Mouse (Mus musculus) kidney, adult 2 months (tissue): Measurements from ENCODE around the gene Gm28363. TPM values are rescaled to one million over a fixed set of nuclear protein-coding genes. Genes with fewer than 3 reads are reported as not detected.
"Not testable (repeated sequence)": the region's sequence is repeated elsewhere in the genome, so short reads cannot be mapped to it uniquely, and the experiment has no call there.

Source experiments
- DNase-seq: peaks from one replicate; pipeline ENCODE4 v3.0.0; 2021
- H3K27ac ChIP-seq: fragments of 200-500 bp; 2 replicates; pipeline ENCODE4 v1.5.1; 2012; ENCODE audit warnings: low read depth, low read length, control low read depth, inconsistent platforms; ENCODE audit not compliant: insufficient read depth
- H3K27me3 ChIP-seq: fragments of 200-500 bp; replicated peaks from 2 replicates; pipeline ENCODE4 v1.6.1; 2012; ENCODE audit warnings: mild to moderate bottlenecking, moderate library complexity, low read length, inconsistent platforms; ENCODE audit not compliant: control insufficient read depth, insufficient read depth
- H3K36me3 ChIP-seq: fragments of 200-500 bp; 2 replicates; pipeline ENCODE4 v1.6.1; 2012; ENCODE audit warnings: mild to moderate bottlenecking, moderate library complexity, low read length, inconsistent platforms; ENCODE audit not compliant: control insufficient read depth, insufficient read depth
- H3K4me1 ChIP-seq: fragments of 200-500 bp; 2 replicates; pipeline ENCODE4 v1.6.1; 2011; ENCODE audit warnings: low read length; ENCODE audit not compliant: control insufficient read depth, insufficient read depth
- H3K4me3 ChIP-seq: fragments of 200-500 bp; 2 replicates; pipeline ENCODE4 v1.5.1; 2011; ENCODE audit warnings: mild to moderate bottlenecking, low read depth, low read length, control low read depth; ENCODE audit not compliant: insufficient read depth
- WGBS: fragments of 180-500 bp; shearing (Covaris S2); methylation state at CpG from one replicate; pipeline ENCODE4 v1.1.7; 2018; 5-methylcytosine and 5-hydroxymethylcytosine counted together
- polyA plus RNA-seq: library from polyadenylated mRNA; depleted of rRNA; stranded (reverse); fragments of >200 nt; gene quantifications from 2 replicates; pipeline ENCODE4 v1.2.3, GENCODE M21; 2012; rRNA removed

Gene Gm28363
- not detected in 2 replicates for polyA plus RNA-seq

DNA sequence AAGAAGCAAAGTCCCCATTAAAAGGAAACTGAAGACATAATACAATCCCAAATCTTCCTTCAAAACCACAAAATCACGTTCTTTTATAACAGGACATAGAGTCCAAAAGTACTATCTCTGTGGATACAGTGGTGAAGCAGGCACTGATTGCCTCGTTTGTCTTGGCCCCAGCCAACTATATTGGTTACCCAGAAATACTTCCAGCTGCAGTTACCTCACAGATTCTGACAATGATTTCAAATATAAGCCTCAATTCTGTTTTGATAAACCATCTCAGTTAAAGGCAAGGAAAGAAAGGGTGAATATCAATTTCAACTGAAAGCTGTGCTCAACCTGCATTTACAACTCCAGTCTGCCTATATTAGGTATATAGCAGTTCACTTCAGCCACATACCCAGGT is at the start of gene Gm28363:
Gene Gm28363 (plus strand): TSS at position 301 of the 400 bp plus-strand sequence.
- not testable (repeated sequence) for H3K27ac ChIP-seq, DNase-seq, H3K36me3 ChIP-seq, H3K27me3 ChIP-seq, H3K4me3 ChIP-seq, H3K4me1 ChIP-seq
- WGBS: 49% methylated on average over 2 of the region's 2 CpGs

DNA sequence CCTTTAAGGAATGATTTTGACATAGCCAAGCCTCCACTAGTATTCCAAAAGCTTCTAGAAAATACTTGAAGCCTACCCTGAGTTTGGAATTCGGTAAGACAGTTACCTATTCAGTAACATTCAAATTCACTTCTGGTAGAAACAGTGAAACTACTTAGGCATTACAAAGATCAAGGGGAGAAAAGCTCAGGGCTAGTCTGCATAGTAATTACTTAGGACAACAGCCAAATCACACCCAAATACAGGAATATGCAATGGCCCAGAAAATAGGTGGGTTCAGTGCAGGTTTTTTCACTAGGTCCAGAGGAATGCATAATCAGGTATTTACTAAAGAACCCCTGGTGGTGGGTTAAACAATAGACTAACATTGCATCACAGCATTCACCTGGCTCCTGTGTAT is 46.7 kb upstream of the Gm28363 start:
- not testable (repeated sequence) for H3K4me3 ChIP-seq, H3K36me3 ChIP-seq, H3K4me1 ChIP-seq, H3K27ac ChIP-seq, DNase-seq, H3K27me3 ChIP-seq
- 49% methylated on average over 1 of the region's 1 CpGs for WGBS

Other genes with a start within 250 kb of the Gm28363 start
- not detected in 2 replicates for gene B020011L13Rik, start 84.0 kb downstream of the Gm28363 start, polyA plus RNA-seq
- gene Gm28360, start 132.9 kb downstream of the Gm28363 start, polyA plus RNA-seq: not detected in 2 replicates
- not detected in 2 replicates for gene Gm28168, start 230.9 kb downstream of the Gm28363 start, polyA plus RNA-seq